Mouse (Mus musculus) spleen, postnatal 10 days (tissue): ENCODE measurements around the gene Lnpk.

Experiments used
- DNase-seq, 2 experiments: peaks; one replicate each; pipeline ENCODE4 v3.0.0; 2021 to 2022; ENCODE audit warnings: low spot score in 2 of 2

Lnpk gene

GRCm38 (mm10) chr2:74490186-74490585 is 89.0 kb downstream of the Lnpk start:
- no peak for DNase-seq

GRCm38 (mm10) chr2:74488443-74488842 is 90.8 kb downstream of the Lnpk start:
- DNase-seq: no peak

GRCm38 (mm10) chr2:74482651-74483050 is 96.6 kb downstream of the Lnpk start:
- DNase-seq: no peak

GRCm38 (mm10) chr2:74482086-74482485 is 97.1 kb downstream of the Lnpk start:
- no peak for DNase-seq
